Mouse (Mus musculus) limb, embryonic 14.5 days (tissue): ENCODE data around the gene Bbs4. TPM values are rescaled to one million over a fixed set of nuclear protein-coding genes. Genes with fewer than 3 reads are reported as not detected.

Source experiments
- ATAC-seq: fragments of 200-750 bp; cut with Nextera tagmentation; 2 replicates; pipeline ENCODE4 v1.8.0; 2017; ENCODE audit warnings: low read depth, moderate number of reproducible peaks, moderate TSS enrichment; ENCODE audit not compliant: low FRiP score
- DNase-seq: peaks from one replicate; pipeline ENCODE4 v3.0.0-alpha.2; 2015; ENCODE audit warnings: low spot score
- H3K27ac ChIP-seq: fragments of 300-500 bp; sonication (generic); replicated peaks from 2 replicates; pipeline ENCODE4 v1.5.1; 2014; ENCODE audit warnings: low read depth, mild to moderate bottlenecking, low read length, moderate library complexity, mixed read lengths
- H3K27me3 ChIP-seq: fragments of 300-500 bp; sonication (generic); 2 replicates; pipeline ENCODE4 v1.6.1; 2014; ENCODE audit warnings: low read length, mixed read lengths; ENCODE audit not compliant: control insufficient read depth, insufficient read depth
- H3K36me3 ChIP-seq: fragments of 300-500 bp; sonication (generic); 2 replicates; pipeline ENCODE4 v1.6.1; 2014; ENCODE audit warnings: mild to moderate bottlenecking, low read length, moderate library complexity, mixed read lengths; ENCODE audit not compliant: control insufficient read depth, insufficient read depth
- H3K4me1 ChIP-seq: fragments of 300-500 bp; sonication (generic); 2 replicates; pipeline ENCODE4 v1.6.1; 2014; ENCODE audit warnings: antibody characterized with exemption, low read length, mixed read lengths; ENCODE audit not compliant: control insufficient read depth, insufficient read depth
- H3K4me2 ChIP-seq: fragments of 300-500 bp; sonication (generic); replicated peaks from 2 replicates; pipeline ENCODE4 v1.6.1; 2014; ENCODE audit warnings: low read depth, mild to moderate bottlenecking, low read length, moderate library complexity; ENCODE audit not compliant: severe bottlenecking
- H3K4me3 ChIP-seq: fragments of 300-500 bp; sonication (generic); replicated peaks from 2 replicates; pipeline ENCODE4 v1.5.1; 2014; ENCODE audit warnings: low read length
- H3K9ac ChIP-seq: fragments of 300-500 bp; sonication (generic); 2 replicates; pipeline ENCODE4 v1.6.1; 2014; ENCODE audit warnings: mild to moderate bottlenecking, low read depth, low read length, moderate library complexity; ENCODE audit not compliant: severe bottlenecking
- H3K9me3 ChIP-seq: fragments of 300-500 bp; sonication (generic); 2 replicates; pipeline ENCODE4 v1.6.1; 2016; ENCODE audit warnings: low read length; ENCODE audit not compliant: control insufficient read depth
- POLR2A ChIP-seq: fragments of 200-500 bp; IDR thresholded peaks from 2 replicates; pipeline ENCODE4 v1.8.0; 2012; ENCODE audit warnings: inconsistent platforms, mild to moderate bottlenecking, moderate library complexity, borderline replicate concordance; ENCODE audit not compliant: insufficient read depth, insufficient read length; ENCODE audit errors: extremely low read depth
- WGBS: fragments of 180-500 bp; shearing (Covaris S2); extraction: QIAGEN DNeasy Blood & Tissue Kit; methylation state at CpG from one replicate; pipeline ENCODE4 v1.1.7; 2014; 5-methylcytosine and 5-hydroxymethylcytosine counted together
- polyA plus RNA-seq, 2 experiments: library from polyadenylated mRNA; depleted of rRNA in 1 of 2; stranded (reverse) in 1 of 2; unstranded in 1 of 2; fragments of >200 nt; fragmentation: Nextera tagmentation in 1 of 2; extraction: Ambion mirVana in 1 of 2; gene quantifications; 2 replicates each; pipeline versions ENCODE4 v1.2.1 to v1.2.3; 2012 to 2014

Gene Bbs4
- polyA plus RNA-seq, 2 experiments: 11.3 to 17.8 TPM

- Histone ChIP-seq H3K4me3 (no peak overlapping the region), H3K9ac (no peak overlapping the region), H3K36me3 (no peaks in the 10 kb centered on the region), H3K27ac (no peak overlapping the region), H3K9me3 (no peaks in the 10 kb centered on the region), H3K27me3 (no peaks in the 10 kb centered on the region), H3K4me2 (no peak overlapping the region), H3K4me1 (0 out of 2 replicates have a peak, but pooled peaks cover 5% of the 10 kb centered on the region)
- DNase-seq (no peak), ATAC-seq (no peak)
- no peak for TF ChIP-seq POLR2A
- 91% methylated on average over 5 of the region's 5 CpGs for WGBS
Measured at GRCm38 (mm10) chr9:59280888-59281287, 72.4 kb downstream of the Bbs4 start.

- 74% methylated on average over 5 of the region's 5 CpGs for WGBS
- no peak for DNase-seq
- no peak for ATAC-seq
- H3K9me3 ChIP-seq: no peaks in the 10 kb centered on the region
- TF ChIP-seq POLR2A: no peak
- H3K36me3 ChIP-seq: no peaks in the 10 kb centered on the region
- H3K4me3 ChIP-seq: no peak overlapping the region
- H3K27ac ChIP-seq: no peak overlapping the region
- no peaks in the 10 kb centered on the region for H3K27me3 ChIP-seq
- H3K4me2 ChIP-seq: no peak overlapping the region
- H3K4me1 ChIP-seq: 0 out of 2 replicates have a peak, but pooled peaks cover 5% of the 10 kb centered on the region
- H3K9ac ChIP-seq: no peak overlapping the region
Measured at GRCm38 (mm10) chr9:59278694-59279093, 74.6 kb downstream of the Bbs4 start.

DNA sequence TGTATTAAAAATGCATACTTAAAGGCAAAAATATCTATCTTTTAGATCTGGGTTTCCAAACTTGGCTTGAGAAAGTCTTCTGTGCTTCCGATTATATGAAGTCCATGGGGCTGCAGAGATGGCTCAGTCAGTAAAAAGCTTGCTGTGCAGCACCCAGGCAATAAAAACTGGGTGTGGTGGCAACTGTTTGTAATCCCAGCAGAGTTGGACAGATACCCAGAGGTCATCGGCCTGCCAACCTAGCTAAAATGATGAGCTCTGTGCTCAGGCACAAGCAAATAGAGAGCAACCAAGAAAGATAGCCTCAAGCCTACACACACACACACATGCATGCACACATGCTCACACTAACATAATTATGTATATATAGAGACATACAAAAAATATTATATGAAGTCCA lies 75.1 kb downstream of the Bbs4 start:
- DNase-seq: no peak
- Histone ChIP-seq H3K9me3 (no peaks in the 10 kb centered on the region), H3K4me1 (0 out of 2 replicates have a peak, but pooled peaks cover 5% of the 10 kb centered on the region), H3K4me3 (no peak overlapping the region), H3K36me3 (no peaks in the 10 kb centered on the region), H3K27me3 (no peaks in the 10 kb centered on the region), H3K9ac (no peak overlapping the region), H3K27ac (no peak overlapping the region), H3K4me2 (no peak overlapping the region)
- 86% methylated on average over 2 of the region's 2 CpGs for WGBS
- TF ChIP-seq POLR2A: no peak
- no peak for ATAC-seq

DNA sequence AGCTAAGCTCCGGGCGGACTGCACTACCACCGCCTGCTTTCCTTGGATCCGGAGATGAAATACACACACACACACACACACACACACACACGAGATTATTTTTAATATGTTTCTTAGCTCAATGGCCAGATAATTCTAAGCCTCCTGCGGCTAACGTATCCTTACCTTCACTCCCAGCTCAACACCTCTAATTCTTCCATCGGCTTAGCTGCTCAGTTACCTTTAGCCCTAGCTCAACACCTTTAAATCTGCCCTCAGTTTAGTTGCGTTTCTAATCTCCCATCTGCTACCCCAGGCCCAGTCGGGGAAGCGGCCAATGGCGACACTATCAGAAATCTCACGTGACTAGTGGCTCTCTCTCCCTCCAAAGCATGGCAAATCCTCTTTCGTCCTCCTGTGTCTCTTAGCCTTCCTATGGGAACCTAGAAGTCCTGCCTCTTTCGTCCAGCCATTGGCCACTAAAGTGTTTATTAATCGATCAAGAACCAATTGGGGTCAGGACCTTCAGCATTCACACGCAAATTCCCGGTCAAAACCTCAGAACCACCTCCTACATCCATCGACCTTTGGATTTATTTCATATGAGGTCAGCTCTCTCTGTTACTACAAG lies 78.4 kb downstream of the Bbs4 start:
- no peak overlapping the region for H3K4me3 ChIP-seq
- ATAC-seq (no peak), DNase-seq (no peak)
- H3K9ac ChIP-seq: no peak overlapping the region
- H3K27me3 ChIP-seq: no peaks in the 10 kb centered on the region
- no peak for TF ChIP-seq POLR2A
- WGBS: 87% methylated on average over 19 of the region's 19 CpGs
- H3K36me3 ChIP-seq: no peaks in the 10 kb centered on the region
- H3K9me3 ChIP-seq: no peaks in the 10 kb centered on the region
- H3K27ac ChIP-seq: no peak overlapping the region
- H3K4me2 ChIP-seq: no peak overlapping the region
- no peaks in the 10 kb centered on the region for H3K4me1 ChIP-seq

DNA sequence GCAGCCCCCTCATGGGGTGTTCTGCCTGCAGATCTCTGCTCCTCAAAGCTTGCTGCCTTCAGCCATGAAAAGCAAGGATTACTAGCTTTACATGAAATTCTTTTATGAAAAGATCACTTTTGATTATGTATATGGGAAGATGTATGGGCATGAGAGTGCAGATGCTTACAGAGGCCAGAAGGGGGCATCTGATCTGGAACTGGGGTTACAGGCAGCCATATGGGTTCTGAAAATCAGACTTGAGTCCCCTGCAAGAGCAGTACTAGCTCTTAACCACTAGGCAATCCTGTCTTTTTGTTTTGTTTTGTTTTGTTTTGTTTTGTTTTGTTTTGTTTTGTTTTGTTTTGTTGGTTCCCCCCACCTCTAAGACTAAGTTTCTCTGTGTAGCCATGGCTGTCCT lies 80.1 kb downstream of the Bbs4 start:
- no peaks in the 10 kb centered on the region for H3K36me3 ChIP-seq
- H3K4me3 ChIP-seq: no peak overlapping the region
- 0 out of 2 replicates have a peak, but pooled peaks cover 4% of the 10 kb centered on the region for H3K4me1 ChIP-seq
- H3K9ac ChIP-seq: no peak overlapping the region
- no peaks in the 10 kb centered on the region for H3K9me3 ChIP-seq
- no peak overlapping the region for H3K27ac ChIP-seq
- H3K4me2 ChIP-seq: no peak overlapping the region
- ATAC-seq (no peak), DNase-seq (no peak)
- TF ChIP-seq POLR2A: no peak
- H3K27me3 ChIP-seq: no peaks in the 10 kb centered on the region

Other genes with a start within 250 kb of the Bbs4 start
- 46.2 and 47.4 TPM in 2 replicates for gene Adpgk, start 62.0 kb downstream of the Bbs4 start, polyA plus RNA-seq (2012; rRNA removed)
- gene Adpgk, start 62.0 kb downstream of the Bbs4 start, polyA plus RNA-seq (2014; fragmentation: Nextera tagmentation; extraction: Ambion mirVana): 51.2 and 53.0 TPM in 2 replicates
- 46.8 and 48.6 TPM in 2 replicates for gene Arih1, start 133.1 kb upstream of the Bbs4 start, polyA plus RNA-seq (2012; rRNA removed)
- 16.8 and 21.6 TPM in 2 replicates for gene Arih1, start 133.1 kb upstream of the Bbs4 start, polyA plus RNA-seq (2014; fragmentation: Nextera tagmentation; extraction: Ambion mirVana)
- 82.0 and 110 TPM in 2 replicates for gene Hexa, start 186.0 kb upstream of the Bbs4 start, polyA plus RNA-seq (2012; rRNA removed)
- 94.9 and 109 TPM in 2 replicates for gene Hexa, start 186.0 kb upstream of the Bbs4 start, polyA plus RNA-seq (2014; fragmentation: Nextera tagmentation; extraction: Ambion mirVana)
- gene Tmem202, start 186.3 kb upstream of the Bbs4 start, polyA plus RNA-seq (2012; rRNA removed): 0.10 TPM in 2 replicates
- gene Tmem202, start 186.3 kb upstream of the Bbs4 start, polyA plus RNA-seq (2014; fragmentation: Nextera tagmentation; extraction: Ambion mirVana): not detected in 2 replicates
- 0.06 and 0.16 TPM in 2 replicates for gene Celf6, start 224.4 kb upstream of the Bbs4 start, polyA plus RNA-seq (2012; rRNA removed)
- gene Celf6, start 224.4 kb upstream of the Bbs4 start, polyA plus RNA-seq (2014; fragmentation: Nextera tagmentation; extraction: Ambion mirVana): not detected in 2 replicates